Mouse (Mus musculus): ENCODE measurements around the gene Mat2a.
"Not testable (repeated sequence)": the region's sequence is repeated elsewhere in the genome, so short reads cannot be mapped to it uniquely, and the experiment has no call there.

The Mat2a gene

GRCm38 (mm10) chr6:72456567-72456966 lies 17.2 kb upstream of the Mat2a start:
- in situ Hi-C loops (cut with MboI, MseI) = no loop called here

- in situ Hi-C loops (cut with MboI, MseI) = no loop called here
Observed at GRCm38 (mm10) chr6:72454833-72455373, 15.5 kb upstream of the Mat2a start.

GRCm38 (mm10) chr6:72454072-72454746 lies 14.9 kb upstream of the Mat2a start:
- in situ Hi-C loops (cut with MboI, MseI) = no loop called here

GRCm38 (mm10) chr6:72453578-72453977 lies 14.2 kb upstream of the Mat2a start:
- in situ Hi-C loops (cut with MboI, MseI) = no loop called here

- in situ Hi-C loops (cut with MboI, MseI) = no loop called here
Observed at GRCm38 (mm10) chr6:72452329-72452728, 13.0 kb upstream of the Mat2a start.

- in situ Hi-C loops (cut with MboI, MseI) = not testable (repeated sequence)
Observed at GRCm38 (mm10) chr6:72451778-72452177, 12.4 kb upstream of the Mat2a start.

- in situ Hi-C loops (cut with MboI, MseI) = no loop called here
Observed at GRCm38 (mm10) chr6:72447487-72447886, 8.1 kb upstream of the Mat2a start.

- in situ Hi-C loops (cut with MboI, MseI) = no loop called here
Observed at GRCm38 (mm10) chr6:72445011-72445410, 5.7 kb upstream of the Mat2a start.

GRCm38 (mm10) chr6:72442921-72443604 lies 3.7 kb upstream of the Mat2a start:
- in situ Hi-C loops (cut with MboI, MseI) = no loop called here

GRCm38 (mm10) chr6:72440186-72440990 lies 1.0 kb upstream of the Mat2a start:
- in situ Hi-C loops (cut with MboI, MseI) = no loop called here

GRCm38 (mm10) chr6:72438862-72439354 lies 450 bp downstream of the Mat2a start:
- in situ Hi-C loops (cut with MboI, MseI) = no loop called here

- in situ Hi-C loops (cut with MboI, MseI) = no loop called here
Observed at GRCm38 (mm10) chr6:72438226-72438625, 1.1 kb downstream of the Mat2a start.

GRCm38 (mm10) chr6:72432153-72432552 lies 7.2 kb downstream of the Mat2a start:
- in situ Hi-C loops (cut with MboI, MseI) = no loop called here

- in situ Hi-C loops (cut with MboI, MseI) = no loop called here
Observed at GRCm38 (mm10) chr6:72430989-72431921, 8.1 kb downstream of the Mat2a start.

- in situ Hi-C loops (cut with MboI, MseI) = loop anchor here (5.0 kb wide), 2 partner anchors 108 to 133 kb away; no protein-coding TSS in a partner anchor
Observed at GRCm38 (mm10) chr6:72429061-72429842, 10.1 kb downstream of the Mat2a start.

- in situ Hi-C loops (cut with MboI, MseI) = loop anchor here (5.0 kb wide), 2 partner anchors 109 to 134 kb away; no protein-coding TSS in a partner anchor
Observed at GRCm38 (mm10) chr6:72428036-72428435, 11.3 kb downstream of the Mat2a start.

- in situ Hi-C loops (cut with MboI, MseI) = loop anchor here (5.0 kb wide), 2 partner anchors 112 to 137 kb away; no protein-coding TSS in a partner anchor
Observed at GRCm38 (mm10) chr6:72425646-72426045, 13.7 kb downstream of the Mat2a start.

GRCm38 (mm10) chr6:72420901-72421300 lies 18.5 kb downstream of the Mat2a start:
- in situ Hi-C loops (cut with MboI, MseI) = no loop called here

GRCm38 (mm10) chr6:72419806-72420205 lies 19.6 kb downstream of the Mat2a start:
- in situ Hi-C loops (cut with MboI, MseI) = no loop called here

- in situ Hi-C loops (cut with MboI, MseI) = no loop called here
Observed at GRCm38 (mm10) chr6:72418279-72418678, 21.1 kb downstream of the Mat2a start.

Data from T-helper 1 cell (primary cell).